Comparison of ENCODE assay signal across 14 mouse cellular contexts in the genomic region with DNA sequence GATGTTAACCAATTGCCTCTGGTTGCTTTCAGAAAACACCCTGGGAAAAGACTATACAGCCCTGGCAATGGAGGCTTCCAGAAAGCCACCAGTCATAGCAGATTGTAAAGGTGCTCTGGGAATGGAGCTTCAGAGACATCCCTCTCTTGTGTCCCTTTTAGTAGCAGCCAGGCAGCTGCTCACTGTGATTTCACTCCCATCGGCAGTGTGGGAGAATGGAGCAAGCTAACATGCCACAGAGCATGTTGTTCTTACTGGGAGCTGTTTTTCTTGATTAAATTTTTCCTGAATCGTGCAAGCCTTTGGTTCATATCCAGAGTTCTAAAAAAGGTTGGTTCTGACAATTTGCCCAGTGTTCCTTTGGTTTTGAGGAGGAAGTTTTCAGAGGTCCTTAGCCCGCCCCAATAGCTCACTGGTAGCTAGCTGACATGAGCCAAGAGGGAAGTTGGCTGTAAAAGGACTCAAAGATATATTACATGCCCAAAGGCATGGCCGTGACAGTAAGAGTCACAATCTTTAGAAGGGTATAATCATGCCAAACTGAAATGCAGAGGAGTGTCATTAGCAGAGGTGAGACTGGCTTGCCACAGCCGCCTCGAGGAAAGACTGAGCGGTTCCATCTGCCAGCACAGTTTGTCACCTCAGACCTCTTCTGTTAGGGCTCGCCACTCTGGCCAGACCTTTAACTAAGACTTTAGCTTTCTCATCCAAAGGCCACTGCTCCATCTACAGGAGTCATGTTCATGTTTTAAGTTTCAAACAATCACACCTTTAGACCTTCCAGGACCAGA.
DNase-seq lines count a peak whose midpoint lies in the region; TF ChIP-seq lines count a peak whose summit lies in the region.
"Had no signal": no experiment of that assay in that cellular context is flagged by ENCODE, and none has a peak within 500 bp of the region (broad histone marks: within the 10 kb centered on the region; RNA-seq: fewer than 3 reads in every experiment).

No protein-coding gene starts in this region.

- H3K4me3 ChIP-seq in heart, adult 2 months = no peak overlapping the region
- H3K4me3 ChIP-seq: forebrain, embryonic 10.5 days; neural tube, embryonic 13.5 days had no signal

- no peak for TF ChIP-seq POLR2A in heart, adult 2 months (IDR thresholded peaks at IDR 0.05; ENCODE audit: insufficient read depth, low read depth, low read length)

- TF ChIP-seq CTCF in heart, adult 2 months (IDR thresholded peaks at IDR 0.05) = no peak

- TF ChIP-seq EP300 in heart, adult 2 months (IDR thresholded peaks at IDR 0.05; ENCODE audit: insufficient read depth, low read depth, low read length) = no peak

- intact Hi-C loops in heart, adult 2 months (cut with DNase I) = no loop called here
- intact Hi-C loops in heart, postnatal 36 days (cut with DNase I) = loop anchor here (5.0 kb wide), 2 partner anchors 64 to 76 kb away; no protein-coding TSS in a partner anchor

- H3K4me1 ChIP-seq in heart, adult 2 months (ENCODE audit: control insufficient read depth, insufficient read depth, low read length) = peaks cover 6% of the 10 kb centered on the region

- H3K27ac ChIP-seq in heart, adult 2 months = peak overlapping the region; percentile 0; the same call in 1 of the 2 replicates
- H3K27ac ChIP-seq: forebrain, embryonic 10.5 days; neural tube, embryonic 13.5 days had no signal

- H3K36me3 ChIP-seq in heart, adult 2 months (ENCODE audit: control insufficient read depth, insufficient read depth, low read length) = peaks cover 4% of the 10 kb centered on the region
- H3K36me3 ChIP-seq: forebrain, embryonic 10.5 days; neural tube, embryonic 13.5 days had no signal

- no peaks in the 10 kb centered on the region for H3K79me2 ChIP-seq in heart, adult 2 months (replicated peaks; ENCODE audit: control insufficient read depth, insufficient read depth, low read length)

- DNase-seq in heart, adult 2 months = peak in 1 of 2 experiments; percentile 18
- DNase-seq in heart, postnatal 36 days = no peak
- peak; percentile 13 to 18 for DNase-seq in right cerebral cortex, adult 2 months (ENCODE audit: low spot score in 2 of 2)
- no peak for DNase-seq in right cerebral cortex, postnatal 36 days (ENCODE audit: low spot score in 2 of 2)
- peak; percentile 12 to 20 for DNase-seq in layer of hippocampus, postnatal 36 days
- no peak for DNase-seq in urinary bladder, postnatal 36 days (ENCODE audit: low spot score in 2 of 2)
- no peak for DNase-seq in ovary, postnatal 14 days (ENCODE audit: low spot score)
- DNase-seq in embryo, embryonic 11 days = no peak
- DNase-seq: gastrocnemius, postnatal 14 days; kidney, postnatal 36 days; midbrain, embryonic 14.5 days; thymus, postnatal 36 days had no signal

- no peaks in the 10 kb centered on the region for H3K27me3 ChIP-seq in heart, adult 2 months (ENCODE audit: control insufficient read depth, insufficient read depth, low read length)
- H3K27me3 ChIP-seq: neural tube, embryonic 13.5 days had no signal

- 45% methylated on average over 8 of the region's 8 CpGs for WGBS in heart, adult 2 months

- no peak overlapping the region for H3K9ac ChIP-seq in heart, adult 2 months (ENCODE audit: low read depth, low read length)
- H3K9ac ChIP-seq: neural tube, embryonic 13.5 days had no signal

Comparison
In these comparisons a context has a peak if more than half of its experiments do, and no peak if none do; other contexts are left out.
1. DNase-seq: peak in right cerebral cortex, adult 2 months (2 of 2) and layer of hippocampus, postnatal 36 days (2 of 2); none in heart, postnatal 36 days (0 of 2), right cerebral cortex, postnatal 36 days (0 of 2), urinary bladder, postnatal 36 days (0 of 2), ovary, postnatal 14 days (single experiment) and embryo, embryonic 11 days (single experiment).